Mouse (Mus musculus) heart, postnatal 4 days (tissue): ENCODE measurements around the gene Cavin2. TPM values are rescaled to one million over a fixed set of nuclear protein-coding genes. Genes with fewer than 3 reads are reported as not detected.

Source experiments
- DNase-seq: peaks from one replicate; pipeline ENCODE4 v3.0.0; 2021
- total RNA-seq, 2 experiments: library from RNA; stranded (reverse); gene quantifications; 2 replicates each; pipeline ENCODE4 v1.2.3; 2021

Gene Cavin2
- total RNA-seq, result 100 to 1,000 TPM; 203 to 211 TPM

DNA sequence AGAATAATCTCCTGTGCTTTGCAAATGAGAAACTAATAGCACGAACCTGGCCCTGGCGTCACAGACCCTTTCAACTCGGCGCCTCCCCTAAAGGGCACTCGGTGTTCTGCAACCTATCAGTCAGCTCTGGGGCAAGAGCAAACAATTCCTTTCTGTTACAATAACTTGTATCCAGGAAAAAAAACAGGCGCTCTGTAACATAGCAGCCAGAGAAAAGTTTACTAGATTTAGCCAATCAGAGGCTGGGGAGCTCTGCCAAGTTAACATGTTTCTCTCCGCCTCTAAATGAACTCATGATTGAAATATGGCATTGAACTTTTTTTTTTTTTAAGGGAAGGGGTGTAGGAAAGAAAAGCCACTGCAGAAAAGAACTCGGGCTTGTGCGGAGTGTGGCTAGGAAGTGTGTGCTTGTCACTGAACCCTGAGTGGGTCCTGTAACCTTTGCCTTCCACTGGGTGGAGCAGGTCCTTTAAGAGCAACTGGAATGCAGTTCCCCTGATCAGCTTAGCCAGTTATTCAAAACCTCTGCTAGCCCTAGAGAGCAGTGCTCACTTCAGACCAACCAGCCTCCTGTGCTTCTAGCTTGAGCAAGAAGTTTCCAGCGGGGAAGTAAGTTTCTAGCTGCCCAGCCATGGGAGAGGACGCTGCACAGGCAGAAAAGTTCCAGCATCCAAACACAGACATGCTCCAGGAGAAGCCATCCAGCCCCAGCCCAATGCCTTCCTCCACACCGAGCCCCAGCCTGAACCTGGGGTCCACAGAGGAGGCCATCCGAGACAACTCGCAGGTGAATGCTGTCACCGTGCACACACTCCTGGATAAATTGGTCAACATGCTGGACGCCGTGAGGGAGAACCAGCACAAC, at the start of gene Cavin2:
TSS of gene Cavin2 (plus strand) at position 372 of the 865 bp plus-strand sequence.
- DNase-seq, result peak; percentile 83

DNA sequence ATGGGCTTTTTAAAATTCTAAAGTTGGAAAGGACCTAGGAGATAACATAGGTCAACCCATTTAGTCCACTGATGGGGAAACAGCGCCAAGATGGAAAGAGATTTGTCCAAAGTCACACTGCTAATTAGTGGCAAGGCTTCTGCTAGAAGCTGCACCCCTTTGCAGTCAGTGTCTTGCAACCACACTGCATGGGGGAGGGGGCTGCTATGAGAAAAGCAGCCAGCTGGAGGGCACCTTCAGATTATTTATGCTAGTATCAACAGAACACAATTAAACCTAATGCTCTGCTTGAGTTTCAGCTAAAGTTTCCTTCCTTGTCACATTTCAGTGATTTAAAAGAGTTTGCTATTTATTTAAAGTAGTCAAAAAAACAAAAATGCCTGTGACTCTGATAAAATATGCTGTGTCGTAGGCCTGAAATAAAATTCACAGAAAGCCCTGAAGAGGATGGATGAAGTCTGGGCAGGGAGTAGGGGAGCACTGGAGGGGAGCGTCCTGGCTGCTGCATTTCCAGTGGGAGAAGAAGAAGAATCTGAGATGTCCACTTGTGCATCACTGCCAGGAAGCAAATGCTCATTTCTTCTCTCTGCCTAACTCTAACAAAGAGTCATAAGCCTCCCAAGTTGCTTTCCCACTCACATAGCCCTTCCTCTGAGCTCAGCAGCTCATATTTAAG, 47.5 kb upstream of the Cavin2 start:
- no peak for DNase-seq

GRCm38 (mm10) chr1:51243294-51243693, 45.6 kb upstream of the Cavin2 start:
- no peak for DNase-seq

GRCm38 (mm10) chr1:51243869-51244268, 45.1 kb upstream of the Cavin2 start:
- no peak for DNase-seq

GRCm38 (mm10) chr1:51245381-51245780, 43.5 kb upstream of the Cavin2 start:
- DNase-seq, result no peak

GRCm38 (mm10) chr1:51250302-51250701, 38.6 kb upstream of the Cavin2 start:
- DNase-seq, result no peak

- DNase-seq, result peak; percentile 40
Observed at GRCm38 (mm10) chr1:51265118-51265800, 23.7 kb upstream of the Cavin2 start.

GRCm38 (mm10) chr1:51265926-51266325, 23.0 kb upstream of the Cavin2 start:
- peak; percentile 50 for DNase-seq

GRCm38 (mm10) chr1:51267125-51267524, 21.8 kb upstream of the Cavin2 start:
- peak; percentile 54 for DNase-seq

- no peak for DNase-seq
Observed at GRCm38 (mm10) chr1:51268225-51268624, 20.7 kb upstream of the Cavin2 start.

- no peak for DNase-seq
Observed at GRCm38 (mm10) chr1:51270196-51270935, 18.6 kb upstream of the Cavin2 start.

GRCm38 (mm10) chr1:51271845-51272244, 17.1 kb upstream of the Cavin2 start:
- DNase-seq, result no peak

DNA sequence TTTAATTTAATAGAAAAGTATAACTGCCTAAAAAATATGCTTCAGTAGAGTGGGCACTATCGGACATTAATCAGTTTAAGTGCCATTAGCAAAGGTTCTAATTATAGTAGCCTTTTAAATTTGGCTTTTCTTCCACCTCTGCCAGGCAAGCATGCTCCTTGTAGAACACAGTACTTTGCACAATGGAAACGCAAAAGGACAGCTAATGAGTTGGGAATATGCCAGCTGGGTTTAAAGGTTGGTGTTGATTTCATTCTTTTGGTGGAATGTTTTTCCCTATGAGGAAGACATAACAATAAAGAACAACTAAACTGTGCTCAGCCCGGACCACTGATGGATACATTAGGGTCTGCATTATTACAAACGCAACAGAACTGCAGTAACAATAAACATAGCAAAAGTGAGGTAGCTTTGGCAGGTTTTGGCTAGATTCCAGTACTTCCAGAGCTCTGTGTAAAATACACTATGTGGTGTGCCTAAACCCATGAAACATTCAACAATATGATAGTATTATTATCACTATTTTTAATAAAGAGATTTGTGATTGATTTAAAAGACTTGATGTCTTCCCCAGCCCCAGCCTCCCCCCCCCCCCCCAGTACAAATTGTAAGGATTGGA, 16.2 kb upstream of the Cavin2 start:
- DNase-seq, result no peak

DNA sequence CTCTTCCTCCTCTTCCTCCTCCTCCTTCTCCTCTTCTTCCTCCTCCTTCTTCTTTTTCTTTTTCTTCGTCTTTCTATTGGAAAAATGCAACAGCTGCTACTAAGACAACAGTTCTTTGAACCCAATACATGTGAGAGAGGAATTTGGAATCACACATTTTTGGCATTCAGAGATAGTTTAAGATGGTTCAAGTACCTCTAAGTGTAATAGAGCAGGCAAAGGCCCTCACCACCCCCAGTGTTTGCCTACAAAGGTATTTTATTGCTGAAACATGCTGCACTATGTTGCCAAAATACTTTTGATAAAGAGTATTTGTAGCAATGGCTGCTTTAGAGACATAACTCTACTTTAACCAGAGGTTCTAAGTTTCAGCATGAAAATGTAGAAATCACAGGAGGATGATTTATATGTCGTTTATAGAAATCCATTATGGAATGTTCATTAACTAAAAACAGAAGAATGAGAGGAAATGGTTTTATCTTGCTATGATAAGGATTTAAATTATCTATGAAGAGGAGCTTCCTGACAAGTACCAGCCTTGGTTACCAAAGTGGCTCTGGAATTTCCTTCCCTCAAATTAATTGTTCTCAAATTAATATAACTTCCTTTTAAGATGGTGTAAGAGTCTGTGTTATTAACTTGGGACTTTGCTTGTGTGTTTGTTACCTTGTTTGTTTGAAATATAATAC, 10.9 kb upstream of the Cavin2 start:
- no peak for DNase-seq

GRCm38 (mm10) chr1:51288201-51288600, 725 bp upstream of the Cavin2 start:
- no peak for DNase-seq

DNA sequence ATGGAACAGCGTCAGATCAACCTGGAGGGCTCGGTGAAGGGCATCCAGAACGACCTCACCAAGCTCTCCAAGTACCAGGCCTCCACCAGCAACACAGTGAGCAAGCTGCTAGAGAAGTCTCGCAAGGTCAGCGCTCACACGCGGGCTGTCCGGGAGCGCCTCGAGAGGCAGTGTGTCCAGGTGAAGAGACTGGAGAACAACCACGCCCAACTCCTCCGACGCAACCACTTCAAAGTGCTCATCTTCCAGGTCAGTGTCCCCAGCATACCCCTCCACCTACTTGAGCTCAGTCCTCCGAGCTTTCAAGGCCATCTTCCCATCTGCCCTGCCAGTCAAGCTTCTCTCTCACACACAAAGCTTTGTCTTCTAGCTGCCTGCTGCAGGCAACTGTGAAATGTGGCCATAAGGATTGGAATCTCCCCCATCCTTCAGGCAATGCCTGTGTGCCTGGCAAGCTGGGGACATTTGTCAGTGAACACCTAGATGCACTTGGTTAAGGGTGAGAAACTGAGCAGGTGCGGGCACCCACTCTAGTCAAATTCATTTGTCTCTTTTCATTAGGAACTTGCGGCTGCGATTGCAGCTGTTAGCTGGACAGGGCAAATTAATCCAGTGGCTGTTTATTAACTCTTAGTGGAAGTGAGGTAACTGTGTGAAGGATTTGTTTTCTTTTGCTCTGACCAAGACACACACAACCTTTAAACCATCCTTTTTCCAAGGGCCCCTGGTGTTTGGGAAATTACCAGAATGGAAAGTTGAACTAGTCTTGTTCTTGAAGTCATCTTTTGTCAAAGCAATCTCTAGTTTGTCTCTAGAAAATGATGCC, 907 bp downstream of the Cavin2 start:
- peak; percentile 51 for DNase-seq

GRCm38 (mm10) chr1:51290634-51291033, 1.7 kb downstream of the Cavin2 start:
- peak; percentile 70 for DNase-seq

- peak; percentile 24 for DNase-seq
Observed at GRCm38 (mm10) chr1:51292348-51292747, 3.4 kb downstream of the Cavin2 start.

DNA sequence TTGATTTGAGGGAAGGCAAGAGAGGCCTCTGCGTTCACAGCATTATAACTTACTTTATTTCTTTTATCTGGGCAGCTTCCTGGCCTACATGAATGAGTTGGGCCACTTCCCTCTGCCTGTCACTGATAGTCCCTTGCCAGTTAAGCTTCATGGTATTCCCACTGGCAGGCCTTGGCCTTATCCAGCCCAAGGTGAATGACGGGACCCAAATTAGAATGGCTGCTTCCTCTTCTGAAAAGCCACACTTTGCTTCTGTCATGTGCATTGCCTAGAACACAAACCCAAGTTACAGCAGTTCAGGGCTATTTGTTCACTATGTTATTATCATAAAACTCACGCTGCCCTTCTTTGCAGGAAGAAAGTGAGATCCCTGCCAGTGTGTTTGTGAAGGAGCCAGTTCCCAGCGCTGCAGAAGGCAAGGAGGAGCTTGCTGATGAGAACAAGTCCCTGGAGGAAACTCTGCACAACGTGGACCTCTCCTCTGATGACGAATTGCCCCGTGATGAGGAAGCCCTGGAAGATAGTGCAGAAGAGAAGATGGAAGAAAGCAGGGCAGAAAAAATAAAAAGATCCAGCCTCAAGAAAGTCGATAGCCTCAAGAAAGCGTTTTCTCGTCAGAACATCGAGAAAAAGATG, 11.5 kb downstream of the Cavin2 start:
- peak; percentile 21 for DNase-seq

DNA sequence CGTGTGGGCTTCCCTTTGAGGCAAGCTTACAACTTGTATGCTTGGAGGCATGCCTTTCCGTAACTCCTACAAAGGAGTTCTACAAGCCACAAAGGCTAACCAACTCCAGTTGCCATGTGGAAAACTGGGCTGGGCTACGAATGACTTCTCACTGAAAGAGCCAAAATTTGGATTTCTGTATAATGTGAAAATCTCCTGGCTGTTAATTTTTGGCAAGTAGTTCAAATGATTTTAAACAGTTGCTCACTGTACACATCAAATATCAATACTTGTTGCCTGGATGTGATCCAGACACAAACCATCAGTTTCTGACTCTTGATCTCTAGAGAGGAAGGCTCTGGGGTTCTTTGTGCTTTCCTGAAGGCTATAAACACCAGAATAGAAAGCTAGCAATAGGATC, 18.1 kb downstream of the Cavin2 start:
- no peak for DNase-seq
